Mouse (Mus musculus) lung, adult 2 months (tissue): ENCODE measurements around the gene Akt1s1. TPM values are rescaled to one million over a fixed set of nuclear protein-coding genes. Genes with fewer than 3 reads are reported as not detected.
A peak's percentile ranks its signal among the peaks of the same experiment; 100 is the strongest.

Source experiments
- DNase-seq: peaks from one replicate; pipeline ENCODE4 v3.0.0; 2022
- H3K4me1 ChIP-seq: fragments of 200-500 bp; 2 replicates; pipeline ENCODE4 v1.6.1; 2011; ENCODE audit warnings: low read length; ENCODE audit not compliant: control insufficient read depth, insufficient read depth
- H3K4me3 ChIP-seq: fragments of 200-500 bp; replicated peaks from 2 replicates; pipeline ENCODE3; 2011; ENCODE audit warnings: low read depth, mild to moderate bottlenecking, control low read depth, low read length; ENCODE audit errors: extremely low read depth
- CTCF ChIP-seq: fragments of 200-500 bp; IDR thresholded peaks from 2 replicates; pipeline ENCODE4 v1.5.1; 2011; ENCODE audit warnings: mild to moderate bottlenecking, low read length, control low read depth; ENCODE audit not compliant: insufficient read depth
- POLR2A ChIP-seq: fragments of 200-500 bp; IDR thresholded peaks from 2 replicates; pipeline ENCODE4 v1.6.1; 2011; ENCODE audit warnings: low read depth, mild to moderate bottlenecking, control low read depth, low read length, borderline replicate concordance; ENCODE audit errors: extremely low read depth
- WGBS: fragments of 180-500 bp; shearing (Covaris S2); methylation state at CpG from one replicate; pipeline ENCODE4 v1.1.7; 2018; 5-methylcytosine and 5-hydroxymethylcytosine counted together
- polyA plus RNA-seq: library from polyadenylated mRNA; depleted of rRNA; stranded (reverse); fragments of >200 nt; gene quantifications from 2 replicates; pipeline ENCODE4 v1.2.3, GENCODE M21; 2012

Gene Akt1s1
- polyA plus RNA-seq, 1 experiment, result 96.6 TPM

DNA sequence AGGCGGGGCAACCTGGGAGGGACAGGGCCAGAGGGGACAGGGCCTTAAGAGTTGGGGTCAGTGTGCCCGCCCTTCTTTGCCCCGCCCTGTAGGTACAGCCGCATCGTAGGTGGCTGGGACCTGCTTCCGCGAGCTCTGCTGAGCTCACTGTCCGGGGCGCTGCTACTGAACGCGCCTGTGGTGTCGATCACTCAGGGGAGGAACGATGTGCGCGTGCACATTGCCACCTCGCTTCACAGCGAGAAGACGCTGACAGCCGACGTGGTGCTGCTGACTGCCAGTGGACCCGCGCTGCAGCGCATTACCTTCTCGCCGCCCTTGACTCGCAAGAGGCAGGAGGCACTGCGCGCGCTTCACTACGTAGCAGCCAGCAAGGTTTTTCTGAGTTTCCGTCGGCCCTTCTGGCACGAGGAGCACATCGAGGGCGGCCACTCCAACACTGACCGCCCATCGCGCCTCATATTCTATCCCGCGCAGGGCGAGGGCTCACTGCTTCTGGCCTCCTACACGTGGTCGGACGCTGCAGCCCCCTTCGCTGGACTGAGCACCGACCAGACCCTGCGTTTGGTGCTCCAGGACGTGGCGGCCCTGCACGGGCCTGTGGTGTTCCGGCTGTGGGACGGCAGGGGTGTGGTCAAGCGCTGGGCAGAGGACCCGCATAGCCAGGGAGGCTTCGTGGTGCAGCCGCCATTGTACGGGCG is 9.2 kb upstream of the Akt1s1 start:
- 5% methylated on average over 58 of the region's 58 CpGs for WGBS
- TF ChIP-seq POLR2A, result peak; percentile 12; the same call in 1 of the 2 replicates
- TF ChIP-seq CTCF, result no peak
- Histone ChIP-seq H3K4me1 (peaks cover 9% of the 10 kb centered on the region), H3K4me3 (peak overlapping the region; percentile 3)
- DNase-seq, result no peak

GRCm38 (mm10) chr7:44840426-44840825 is 8.4 kb upstream of the Akt1s1 start:
- WGBS, result 56% methylated on average over 14 of the region's 14 CpGs

DNA sequence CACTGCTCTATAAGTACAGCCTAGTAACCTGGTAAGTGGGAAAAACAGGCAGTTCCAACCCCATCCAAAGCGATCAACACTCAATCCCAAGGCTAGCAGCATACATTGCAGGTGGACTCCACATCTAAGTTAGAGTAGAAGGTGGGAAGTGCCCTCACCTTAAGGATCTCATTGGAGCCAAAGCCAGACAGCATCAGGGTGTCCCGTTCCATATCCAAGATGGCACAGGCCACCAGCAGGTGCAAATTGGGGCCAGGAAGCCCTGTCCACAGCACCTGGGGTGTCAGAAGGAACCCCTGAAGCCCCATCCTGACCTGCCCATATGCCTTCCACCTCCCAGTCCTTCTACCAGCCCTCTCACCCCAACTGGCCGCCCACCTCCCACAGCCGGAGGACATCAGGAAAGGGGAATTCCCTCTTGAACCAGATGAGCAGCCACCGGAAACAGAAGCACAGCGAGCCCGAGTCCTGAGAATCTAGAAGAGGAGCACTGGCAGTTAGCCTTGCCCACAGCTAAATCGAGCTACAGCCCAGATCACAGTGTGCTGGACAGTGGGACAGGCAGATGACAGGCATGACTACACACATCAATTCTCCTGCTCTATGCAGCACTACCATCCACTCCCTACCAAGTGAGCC is 6.8 kb upstream of the Akt1s1 start:
- H3K4me3 ChIP-seq, result no peak overlapping the region
- WGBS, result 80% methylated on average over 8 of the region's 8 CpGs
- TF ChIP-seq POLR2A (no peak), CTCF (no peak)
- no peak for DNase-seq
- H3K4me1 ChIP-seq, result peaks cover 6% of the 10 kb centered on the region

More at GRCm38 (mm10) chr7:44840426-44840825, 8.4 kb upstream of the Akt1s1 start:
- Histone ChIP-seq H3K4me1 (peaks cover 9% of the 10 kb centered on the region), H3K4me3 (no peak overlapping the region)
- DNase-seq, result no peak
- TF ChIP-seq CTCF (no peak), POLR2A (0 out of 2 replicates have a peak, but pooled peaks have one; percentile 12)

- Histone ChIP-seq H3K4me1 (peaks cover 4% of the 10 kb centered on the region), H3K4me3 (no peak overlapping the region)
- WGBS, result 91% methylated on average over 10 of the region's 10 CpGs
- no peak for TF ChIP-seq CTCF
- TF ChIP-seq POLR2A, result no peak
- no peak for DNase-seq
These were observed 3.8 kb upstream of the Akt1s1 start for GRCm38 (mm10) chr7:44845006-44845405.

DNA sequence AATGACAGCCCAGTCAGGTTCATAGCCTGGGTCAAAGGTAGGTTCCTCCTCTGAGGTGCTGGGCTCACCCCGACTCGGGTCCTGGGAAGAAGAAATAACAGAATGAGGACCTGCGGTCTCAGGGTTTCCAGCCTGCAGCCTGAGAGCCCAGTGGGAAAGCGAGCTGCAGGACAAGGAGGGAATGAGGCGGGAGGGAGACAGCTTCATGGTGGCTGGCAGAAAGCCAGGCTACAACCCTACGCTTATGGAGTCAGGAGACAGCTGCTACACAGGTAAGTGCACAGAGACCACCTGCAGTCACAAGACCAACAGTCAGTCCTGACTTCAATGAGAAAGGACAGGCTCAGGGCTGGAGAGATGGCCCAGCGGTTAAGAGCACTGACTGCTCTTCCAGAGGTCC is 2.0 kb upstream of the Akt1s1 start:
- Histone ChIP-seq H3K4me1 (peaks cover 11% of the 10 kb centered on the region), H3K4me3 (no peak overlapping the region)
- TF ChIP-seq CTCF, result no peak
- TF ChIP-seq POLR2A, result no peak
- no peak for DNase-seq
- 90% methylated on average over 7 of the region's 7 CpGs for WGBS

DNA sequence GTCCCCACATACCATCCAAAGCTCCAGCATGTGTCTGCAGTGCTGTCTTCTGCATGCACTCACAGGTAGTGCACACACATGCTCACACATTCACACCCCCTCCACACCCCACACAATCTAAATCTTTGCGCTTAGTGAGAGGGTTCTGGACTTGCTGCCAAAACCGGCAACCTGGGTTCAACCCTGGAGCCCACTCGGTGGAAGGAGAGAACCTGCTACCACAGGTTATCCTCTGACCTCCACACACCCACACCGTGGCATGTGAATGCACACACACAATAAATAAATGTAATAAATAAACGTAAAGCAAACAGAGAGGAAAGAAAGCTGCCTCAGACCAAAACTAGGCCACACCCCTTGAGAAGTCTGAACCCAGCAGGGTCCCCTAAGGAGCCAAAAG is 1.0 kb upstream of the Akt1s1 start:
- peaks cover 11% of the 10 kb centered on the region for H3K4me1 ChIP-seq
- DNase-seq, result no peak
- 67% methylated on average over 5 of the region's 5 CpGs for WGBS
- no peak overlapping the region for H3K4me3 ChIP-seq
- TF ChIP-seq POLR2A (no peak), CTCF (no peak)

DNA sequence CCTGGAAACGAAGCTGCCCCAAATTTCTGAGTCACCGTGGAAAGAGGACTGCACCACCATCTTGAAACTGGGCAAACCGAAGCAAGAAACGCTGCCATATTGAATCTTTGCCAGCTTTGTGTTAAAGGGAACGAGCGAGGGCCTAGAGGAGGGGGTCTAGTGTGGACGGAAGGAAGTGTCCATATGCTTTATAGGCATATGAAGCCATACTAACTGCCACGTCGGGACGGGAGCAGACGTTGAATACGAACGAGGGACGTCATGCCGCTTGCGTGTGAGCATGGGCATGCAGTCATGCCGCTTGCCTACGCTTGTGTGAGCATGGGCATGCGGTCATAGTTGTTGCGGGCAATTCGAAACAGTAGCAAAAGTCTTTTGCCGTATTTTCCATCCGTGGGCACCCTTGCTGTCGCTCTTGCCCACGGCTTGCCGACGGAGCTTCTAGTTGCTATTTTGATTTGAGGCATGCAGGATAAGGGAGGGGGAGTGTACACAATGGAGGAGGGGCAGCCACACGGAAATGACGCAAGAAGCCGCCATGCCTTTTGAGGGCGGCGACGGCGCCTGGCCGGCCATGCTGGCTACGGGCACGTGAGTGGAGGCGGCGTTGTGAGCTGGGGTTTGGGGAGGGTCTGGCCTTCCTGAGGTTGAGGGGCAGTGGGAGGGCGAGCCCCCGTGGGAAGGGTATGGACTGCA is 773 bp downstream of the Akt1s1 start:
- under 1% methylated on average over 41 of the region's 41 CpGs for WGBS

DNA sequence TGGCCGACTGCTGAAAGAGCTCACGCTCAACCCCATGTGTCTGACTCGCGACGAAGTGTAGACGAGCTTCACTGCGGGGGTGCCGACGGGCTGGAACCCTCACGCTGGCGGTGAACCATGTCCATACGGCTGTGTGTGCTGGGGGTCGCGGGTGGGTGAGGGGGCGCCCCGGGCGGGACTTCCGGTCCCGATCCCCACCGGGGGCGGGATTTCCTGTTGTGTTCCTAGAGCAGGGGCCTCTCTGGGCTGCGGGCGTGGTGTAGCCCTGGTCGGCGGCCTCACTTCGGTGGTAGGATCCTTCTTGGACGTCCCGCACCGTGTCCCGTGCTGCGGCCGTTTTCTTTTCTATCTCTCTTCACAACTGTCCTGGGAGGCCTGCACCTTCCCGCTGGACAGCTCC is 1.4 kb downstream of the Akt1s1 start:
- peak; percentile 76; the same call in 1 of the 2 replicates for TF ChIP-seq POLR2A
- no peak for TF ChIP-seq CTCF
- peak overlapping the region; percentile 87 for H3K4me3 ChIP-seq
- under 1% methylated on average over 33 of the region's 33 CpGs for WGBS
- peaks cover 13% of the 10 kb centered on the region for H3K4me1 ChIP-seq
- DNase-seq, result peak; percentile 80

More for the DNA sequence above, 773 bp downstream of the Akt1s1 start:
- peak; percentile 91 for DNase-seq
- Histone ChIP-seq H3K4me3 (peak overlapping the region; percentile 87), H3K4me1 (peaks cover 11% of the 10 kb centered on the region)
- TF ChIP-seq POLR2A (peak; percentile 60; the same call in 1 of the 2 replicates), CTCF (no peak)

DNA sequence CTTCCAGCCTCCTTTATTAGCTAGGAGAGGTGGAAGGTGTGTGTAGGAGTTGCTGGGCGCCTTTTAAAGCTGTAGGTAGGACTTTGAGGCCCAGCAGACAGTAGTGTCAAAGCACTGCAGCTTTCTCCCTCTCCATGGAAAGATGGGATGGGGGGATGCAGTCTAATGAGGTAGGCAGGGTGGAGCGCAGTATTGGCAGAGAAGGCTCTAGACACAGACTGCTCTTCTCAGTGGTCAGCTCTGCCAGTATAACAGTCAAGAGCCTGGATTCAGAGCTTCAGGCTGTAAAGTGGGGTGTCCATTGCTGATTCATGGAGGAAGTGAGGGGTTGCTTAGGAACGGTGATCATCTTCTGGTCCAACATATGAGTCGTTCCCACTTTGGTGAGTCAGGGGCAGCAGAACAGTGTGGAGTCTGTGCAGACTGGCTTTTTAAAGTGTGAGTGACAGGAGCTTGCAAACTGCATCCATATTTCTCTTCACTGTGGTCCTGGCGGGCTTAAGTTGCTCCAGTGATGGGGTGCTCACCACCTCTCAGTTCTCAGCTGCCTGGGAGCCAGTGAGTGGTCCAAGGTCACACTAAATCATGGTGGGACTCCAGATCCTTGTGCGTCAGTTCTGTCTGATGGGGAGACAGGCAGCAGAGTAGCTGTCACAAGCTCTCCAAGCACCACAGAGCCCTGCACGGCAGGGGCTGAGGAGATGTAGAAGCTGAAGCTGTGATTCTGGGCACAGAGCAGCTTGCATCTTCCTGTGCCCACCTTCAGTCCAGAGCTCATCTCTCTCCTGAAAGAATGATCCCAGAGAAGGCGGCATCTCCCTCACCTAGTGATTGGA is 2.2 kb downstream of the Akt1s1 start:
- TF ChIP-seq POLR2A, result no peak
- TF ChIP-seq CTCF, result no peak
- H3K4me3 ChIP-seq, result no peak overlapping the region
- H3K4me1 ChIP-seq, result peaks cover 15% of the 10 kb centered on the region
- no peak for DNase-seq
- WGBS, result 64% methylated on average over 8 of the region's 8 CpGs

GRCm38 (mm10) chr7:44851625-44852234 is 2.9 kb downstream of the Akt1s1 start:
- Histone ChIP-seq H3K4me1 (peaks cover 15% of the 10 kb centered on the region), H3K4me3 (no peak overlapping the region)
- TF ChIP-seq POLR2A (no peak), CTCF (no peak)
- 92% methylated on average over 12 of the region's 12 CpGs for WGBS
- no peak for DNase-seq
